Mouse (Mus musculus) kidney, adult 2 months (tissue): Measurements from ENCODE around the gene Usp29.

Source experiments
- CTCF ChIP-seq: fragments of 200-500 bp; conservative IDR thresholded peaks from 2 replicates; pipeline ENCODE4 v1.5.1; 2011; ENCODE audit warnings: low read depth, mild to moderate bottlenecking, control low read depth, low read length, moderate library complexity, mixed read lengths; ENCODE audit not compliant: insufficient read depth, insufficient read length
- POLR2A ChIP-seq: fragments of 200-500 bp; IDR thresholded peaks from one replicate; pipeline ENCODE4 v1.6.1; 2011; ENCODE audit warnings: low read depth, low read length, control low read depth

DNA sequence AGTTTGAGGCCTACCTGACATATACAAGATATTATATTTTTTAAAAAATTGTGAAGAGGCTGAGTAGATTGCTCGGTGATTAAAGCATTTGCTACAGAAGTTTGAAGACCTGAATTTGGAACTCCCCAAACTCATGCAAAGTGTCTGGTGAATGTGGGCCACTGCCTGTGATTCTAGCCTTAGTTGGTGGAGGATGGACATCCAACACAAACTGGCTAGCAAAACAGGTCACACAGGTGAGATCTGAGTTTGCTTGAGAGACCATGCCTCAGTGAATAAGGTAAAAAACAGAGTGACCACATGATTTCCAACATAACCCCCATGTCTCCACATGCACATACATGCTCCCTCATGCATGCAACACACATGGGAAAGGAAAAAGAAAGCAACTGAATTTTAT is 156.5 kb downstream of the Usp29 start:
- no peak for TF ChIP-seq POLR2A
- TF ChIP-seq CTCF: no peak
